Comparison of ENCODE assay signal across 11 mouse cellular contexts in genomic region chr1:151684451-151684892, GRCm38 (mm10).
DNase-seq lines count a peak whose midpoint lies in the region; ATAC-seq and TF ChIP-seq lines count a peak whose summit lies in the region.
"Had no signal": no experiment of that assay in that cellular context is flagged by ENCODE, and none has a peak within 500 bp of the region (broad histone marks: within the 10 kb centered on the region; RNA-seq: fewer than 3 reads in every experiment).

No protein-coding gene starts in this region.

- H3K9ac ChIP-seq in kidney, postnatal 0 days (ENCODE audit: low read depth, low read length), result no peak overlapping the region
- no peak overlapping the region for H3K9ac ChIP-seq in embryonic facial prominence, embryonic 15.5 days
- H3K9ac ChIP-seq: lung, embryonic 15.5 days had no signal

- no peak for TF ChIP-seq CTCF in kidney, postnatal 0 days (IDR thresholded peaks at IDR 0.05; ENCODE audit: low read depth)

- H3K9me3 ChIP-seq in kidney, postnatal 0 days (replicated peaks; ENCODE audit: low read length), result no peaks in the 10 kb centered on the region
- H3K9me3 ChIP-seq in embryonic facial prominence, embryonic 15.5 days (replicated peaks), result no peaks in the 10 kb centered on the region
- H3K9me3 ChIP-seq: lung, embryonic 15.5 days had no signal

- no peak overlapping the region for H3K4me3 ChIP-seq in kidney, postnatal 0 days (replicated peaks; ENCODE audit: low read depth, low read length)
- no peak overlapping the region for H3K4me3 ChIP-seq in embryonic facial prominence, embryonic 15.5 days (replicated peaks)
- H3K4me3 ChIP-seq: lung, embryonic 15.5 days had no signal

- ATAC-seq in kidney, postnatal 0 days (replicated peaks; ENCODE audit: low FRiP score, low read depth), result no peak
- peak; percentile 51; the same call in 1 of the 2 replicates for ATAC-seq in embryonic facial prominence, embryonic 15.5 days (ENCODE audit: insufficient number of reproducible peaks, low FRiP score, low TSS enrichment, low read depth)
- ATAC-seq: midbrain, embryonic 16.5 days had no signal

- no peak overlapping the region for H3K27ac ChIP-seq in kidney, postnatal 0 days
- H3K27ac ChIP-seq in embryonic facial prominence, embryonic 15.5 days (replicated peaks), result peak overlapping the region; percentile 88
- H3K27ac ChIP-seq: lung, embryonic 15.5 days had no signal

- 53% methylated on average over 7 of the region's 7 CpGs for WGBS in kidney, postnatal 0 days
- WGBS in embryonic facial prominence, embryonic 15.5 days, result 27% methylated on average over 7 of the region's 7 CpGs

- H3K36me3 ChIP-seq in kidney, postnatal 0 days (ENCODE audit: insufficient read depth, low read length), result no peaks in the 10 kb centered on the region
- H3K36me3 ChIP-seq in embryonic facial prominence, embryonic 15.5 days, result no peaks in the 10 kb centered on the region
- H3K36me3 ChIP-seq: lung, embryonic 15.5 days had no signal

- H3K27me3 ChIP-seq in kidney, postnatal 0 days (ENCODE audit: insufficient read depth, low read length), result no peaks in the 10 kb centered on the region
- no peaks in the 10 kb centered on the region for H3K27me3 ChIP-seq in embryonic facial prominence, embryonic 15.5 days
- H3K27me3 ChIP-seq: lung, embryonic 15.5 days had no signal

- 0 out of 2 replicates have a peak, but pooled peaks cover 7% of the 10 kb centered on the region for H3K4me1 ChIP-seq in kidney, postnatal 0 days (replicated peaks; ENCODE audit: insufficient read depth, low read length)
- peaks cover 42% of the 10 kb centered on the region for H3K4me1 ChIP-seq in embryonic facial prominence, embryonic 15.5 days

- H3K4me2 ChIP-seq in kidney, postnatal 0 days (ENCODE audit: low read length), result no peak overlapping the region
- no peak overlapping the region; the same call in 1 of the 2 replicates for H3K4me2 ChIP-seq in embryonic facial prominence, embryonic 15.5 days (replicated peaks)
- H3K4me2 ChIP-seq: lung, embryonic 15.5 days had no signal

- intact Hi-C loops in gastrocnemius, postnatal 36 days (cut with DNase I), result no loop called here

- DNase-seq in kidney, postnatal 0 days (ENCODE audit: low spot score), result peak; percentile 37
- no peak for DNase-seq in kidney, adult 18-20 months
- DNase-seq in gastrocnemius, postnatal 36 days, result peak; percentile 40 to 46
- DNase-seq in skeletal muscle tissue, adult 2 months (ENCODE audit: low read depth, low spot score), result peak; percentile 79
- no peak for DNase-seq in thymus, postnatal 10 days (ENCODE audit: low spot score in 2 of 2)
- DNase-seq in ovary, postnatal 14 days (ENCODE audit: low spot score), result no peak
- no peak for DNase-seq in retina, postnatal 1 day
- DNase-seq: cerebellum, adult 9-11 months had no signal

Comparison
In these comparisons a context has a peak if more than half of its experiments do, and no peak if none do; other contexts are left out.
1. DNase-seq: peak in kidney, postnatal 0 days (single experiment), gastrocnemius, postnatal 36 days (2 of 2) and skeletal muscle tissue, adult 2 months (single experiment); none in kidney, adult 18-20 months (single experiment), thymus, postnatal 10 days (0 of 2), ovary, postnatal 14 days (single experiment) and retina, postnatal 1 day (single experiment).